Mouse (Mus musculus) ES-E14 (cell line): ENCODE results near the gene Phtf1.

Experiments
- MAFK ChIP-seq: IDR thresholded peaks from 2 replicates; pipeline ENCODE4 v1.6.1; 2014; ENCODE audit warnings: mild to moderate bottlenecking, low read depth, low read length, inconsistent platforms; ENCODE audit not compliant: insufficient read depth
- ZC3H11A ChIP-seq: IDR thresholded peaks from 2 replicates; pipeline ENCODE4 v1.6.1; 2012; ENCODE audit warnings: low read depth, mild to moderate bottlenecking, inconsistent platforms, low read length, borderline replicate concordance
- ZNF384 ChIP-seq: IDR thresholded peaks from 2 replicates; pipeline ENCODE4 v1.6.1; 2012; ENCODE audit warnings: low read depth, low read length, inconsistent platforms

GRCm38 (mm10) chr3:104069395-104069794 is 101.5 kb downstream of the Phtf1 start:
- TF ChIP-seq ZC3H11A (no peak), MAFK (no peak), ZNF384 (no peak)
